ENCODE assay signal across 22 mouse cellular contexts in genomic region chr17:33751181-33751580, GRCm38 (mm10).
"Had no signal": no experiment of that assay in that cellular context is flagged by ENCODE, and none has a peak within 500 bp of the region (broad histone marks: within the 10 kb centered on the region; RNA-seq: fewer than 3 reads in every experiment).

No protein-coding gene starts in this region.

- H3K27ac ChIP-seq: heart, embryonic 13.5 days; heart, embryonic 15.5 days; hindbrain, embryonic 13.5 days; intestine, embryonic 15.5 days; layer of hippocampus, adult 2 months; left cerebral cortex, adult 2 months; limb, embryonic 10.5 days; limb, embryonic 12.5 days; liver, embryonic 12.5 days; liver, embryonic 14.5 days had no signal

- H3K4me3 ChIP-seq: heart, embryonic 13.5 days; heart, embryonic 15.5 days; hindbrain, embryonic 13.5 days; intestine, embryonic 15.5 days; layer of hippocampus, adult 2 months; left cerebral cortex, adult 2 months; limb, embryonic 10.5 days; limb, embryonic 12.5 days; liver, embryonic 12.5 days had no signal

- H3K4me2 ChIP-seq: heart, embryonic 11.5 days; heart, embryonic 13.5 days; heart, embryonic 15.5 days; hindbrain, embryonic 13.5 days; intestine, embryonic 15.5 days; limb, embryonic 12.5 days; liver, embryonic 12.5 days had no signal

- H3K9me3 ChIP-seq: heart, embryonic 13.5 days; heart, embryonic 15.5 days; hindbrain, embryonic 13.5 days; intestine, embryonic 15.5 days; limb, embryonic 10.5 days; limb, embryonic 12.5 days; liver, embryonic 12.5 days had no signal

- ATAC-seq: hindbrain, embryonic 16.5 days; inflammation-experienced regulatory T-cells, adult 6 months; intestine, embryonic 15.5 days; intestine, postnatal 0 days; liver, embryonic 12.5 days had no signal

- H3K9ac ChIP-seq: heart, embryonic 13.5 days; heart, embryonic 15.5 days; hindbrain, embryonic 13.5 days; intestine, embryonic 15.5 days; limb, embryonic 12.5 days; liver, embryonic 14.5 days had no signal

- DNase-seq: gastrocnemius, postnatal 14 days; gastrocnemius, postnatal 36 days; heart, adult 18-20 months; kidney, adult 18-20 months; kidney, adult 8-10 months; kidney, postnatal 10 days; kidney, postnatal 25 days; kidney, postnatal 4 days had no signal

- H3K27me3 ChIP-seq: heart, embryonic 13.5 days; heart, embryonic 15.5 days; hindbrain, embryonic 13.5 days; intestine, embryonic 15.5 days; limb, embryonic 12.5 days; liver, embryonic 12.5 days had no signal
